Mouse (Mus musculus) thymus, postnatal 10 days (tissue): ENCODE results near the gene Slc16a9.

Experiments
- DNase-seq, 2 experiments: peaks; one replicate each; pipeline ENCODE4 v3.0.0; 2021; ENCODE audit warnings: low spot score in 2 of 2

Gene Slc16a9

DNA sequence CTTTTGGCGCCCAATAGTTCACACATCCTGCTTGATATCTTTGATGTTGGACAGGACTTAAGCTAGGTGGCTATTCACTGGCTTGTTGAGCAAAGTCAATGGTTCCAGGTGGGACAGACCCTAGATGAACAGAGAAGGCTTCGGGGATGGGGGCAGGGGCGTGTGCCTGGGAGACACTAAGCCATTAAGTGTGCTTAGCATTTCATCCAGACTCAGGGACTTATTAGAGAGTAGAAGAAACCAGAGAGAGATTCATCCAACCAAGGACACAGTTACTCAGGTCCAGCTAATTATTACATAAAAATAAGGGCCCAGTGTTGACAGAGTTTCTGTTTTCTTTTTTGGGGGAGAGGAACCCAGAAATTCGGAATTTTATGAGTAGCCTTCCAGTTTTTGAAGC lies 5.5 kb downstream of the Slc16a9 start:
- DNase-seq: no peak

- DNase-seq: no peak
Measured at GRCm38 (mm10) chr10:70250766-70251165, 5.9 kb downstream of the Slc16a9 start.

GRCm38 (mm10) chr10:70254666-70255065 lies 9.8 kb downstream of the Slc16a9 start:
- DNase-seq: no peak

DNA sequence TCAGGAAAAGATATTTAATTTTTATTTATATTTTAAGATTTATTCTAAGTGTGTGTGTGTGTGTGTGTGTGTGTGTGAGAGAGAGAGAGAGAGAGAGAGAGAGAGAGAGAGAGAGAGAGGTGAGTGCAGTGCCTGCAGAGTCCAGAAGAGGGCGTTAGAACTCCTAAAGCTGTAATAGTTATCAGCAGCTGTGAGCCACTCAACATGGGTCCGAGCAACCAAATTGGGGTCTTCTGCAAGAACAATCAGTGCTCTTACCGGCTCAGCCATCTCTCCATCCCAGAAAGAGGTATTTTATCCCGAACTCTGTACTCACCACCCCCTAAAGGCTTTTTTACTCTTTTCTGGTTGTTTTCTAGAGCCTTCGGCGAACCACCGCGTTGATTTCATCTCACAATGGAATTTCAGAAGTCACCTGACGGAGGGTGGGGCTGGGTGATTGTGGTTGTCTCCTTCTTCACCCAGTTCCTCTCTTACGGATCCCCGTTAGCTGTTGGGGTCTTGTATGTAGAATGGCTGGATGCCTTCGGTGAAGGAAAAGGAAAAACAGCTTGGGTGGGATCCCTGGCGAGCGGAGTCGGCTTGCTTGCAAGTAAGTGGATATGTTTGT lies 10.8 kb downstream of the Slc16a9 start:
- DNase-seq: no peak

DNA sequence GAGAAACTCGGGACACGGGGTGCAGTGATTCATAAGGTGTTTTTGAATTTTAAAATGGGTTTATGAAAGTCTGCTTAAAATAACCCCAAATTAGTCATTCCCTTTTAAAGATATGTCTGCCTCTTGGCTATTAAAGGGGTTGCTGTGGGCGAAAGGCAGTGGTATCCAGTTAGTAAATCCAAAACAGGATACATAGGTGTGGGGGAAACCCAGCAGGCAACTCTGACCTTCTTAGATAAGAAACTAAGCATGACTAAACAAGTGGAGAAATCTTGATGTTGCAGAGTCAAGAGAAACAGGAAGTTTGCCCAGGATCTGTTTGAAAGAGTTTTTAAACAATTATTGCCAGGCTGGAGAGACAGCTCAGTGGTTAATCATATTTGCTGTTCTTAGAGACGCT lies 12.1 kb downstream of the Slc16a9 start:
- no peak for DNase-seq

GRCm38 (mm10) chr10:70260904-70261303 lies 16.0 kb downstream of the Slc16a9 start:
- no peak for DNase-seq

DNA sequence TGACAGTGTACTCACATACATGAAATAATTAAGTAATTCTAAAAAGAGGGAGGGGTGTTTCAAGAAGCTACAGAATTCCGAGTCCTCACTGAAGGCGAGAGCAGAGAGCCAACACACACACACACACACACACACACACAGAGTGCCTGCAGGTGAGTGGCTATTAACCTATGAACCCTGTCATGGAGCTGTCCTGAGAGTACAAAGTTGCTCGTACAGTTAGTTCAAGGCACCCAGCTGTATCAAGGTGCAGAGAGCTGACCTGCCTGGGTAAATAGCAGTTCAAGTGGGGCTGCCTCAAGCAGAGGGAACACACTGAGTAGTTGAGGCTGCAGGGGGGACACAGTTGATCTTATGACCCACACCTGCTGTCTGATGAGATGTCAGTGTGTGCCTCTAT lies 17.2 kb downstream of the Slc16a9 start:
- DNase-seq: no peak

DNA sequence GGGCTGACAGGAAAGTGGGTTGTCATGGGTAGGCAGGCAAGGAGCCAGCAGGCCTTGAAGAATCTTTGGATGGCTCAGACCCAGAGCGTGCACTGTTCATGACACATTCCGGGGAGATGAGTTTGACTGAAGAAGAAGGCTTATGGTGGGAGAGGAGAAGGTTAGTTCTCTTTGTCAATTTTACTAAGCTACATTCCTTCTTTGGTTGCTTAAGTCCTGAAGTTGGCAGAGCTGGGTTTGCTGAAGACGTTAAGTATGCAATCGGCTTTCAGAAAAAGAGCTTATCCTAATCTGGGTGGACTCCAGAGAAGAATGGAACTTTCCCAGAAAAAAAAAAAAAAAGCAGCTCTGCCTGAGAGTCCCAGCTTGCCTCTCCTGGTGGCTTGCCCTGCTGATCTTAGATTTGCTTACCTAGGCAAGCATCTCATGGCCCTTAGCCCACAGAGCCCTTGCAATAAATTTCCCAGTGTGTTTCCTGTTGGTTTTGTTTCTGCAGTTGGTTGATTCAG lies 18.8 kb downstream of the Slc16a9 start:
- DNase-seq: no peak

- no peak for DNase-seq
Measured at GRCm38 (mm10) chr10:70264337-70265036, 19.6 kb downstream of the Slc16a9 start.

DNA sequence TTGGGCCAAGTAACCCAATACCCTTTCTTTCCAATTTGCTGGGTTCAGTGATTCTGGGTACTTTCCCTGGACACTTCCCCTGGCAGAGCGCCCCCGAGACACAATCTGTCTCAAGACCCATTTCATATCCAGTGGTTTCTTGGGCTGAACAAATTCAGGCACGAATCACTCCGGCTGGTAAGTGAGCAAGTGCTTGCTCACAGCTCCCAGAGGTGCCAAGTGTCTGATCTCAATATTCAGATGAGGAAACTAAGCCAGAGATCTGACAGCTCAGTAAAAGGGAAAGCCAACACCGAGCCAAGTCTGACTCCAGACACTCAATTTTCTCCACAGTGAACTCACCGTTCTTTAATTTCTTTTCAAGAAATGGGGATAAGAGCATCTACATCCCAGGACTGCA lies 21.6 kb downstream of the Slc16a9 start:
- no peak for DNase-seq

DNA sequence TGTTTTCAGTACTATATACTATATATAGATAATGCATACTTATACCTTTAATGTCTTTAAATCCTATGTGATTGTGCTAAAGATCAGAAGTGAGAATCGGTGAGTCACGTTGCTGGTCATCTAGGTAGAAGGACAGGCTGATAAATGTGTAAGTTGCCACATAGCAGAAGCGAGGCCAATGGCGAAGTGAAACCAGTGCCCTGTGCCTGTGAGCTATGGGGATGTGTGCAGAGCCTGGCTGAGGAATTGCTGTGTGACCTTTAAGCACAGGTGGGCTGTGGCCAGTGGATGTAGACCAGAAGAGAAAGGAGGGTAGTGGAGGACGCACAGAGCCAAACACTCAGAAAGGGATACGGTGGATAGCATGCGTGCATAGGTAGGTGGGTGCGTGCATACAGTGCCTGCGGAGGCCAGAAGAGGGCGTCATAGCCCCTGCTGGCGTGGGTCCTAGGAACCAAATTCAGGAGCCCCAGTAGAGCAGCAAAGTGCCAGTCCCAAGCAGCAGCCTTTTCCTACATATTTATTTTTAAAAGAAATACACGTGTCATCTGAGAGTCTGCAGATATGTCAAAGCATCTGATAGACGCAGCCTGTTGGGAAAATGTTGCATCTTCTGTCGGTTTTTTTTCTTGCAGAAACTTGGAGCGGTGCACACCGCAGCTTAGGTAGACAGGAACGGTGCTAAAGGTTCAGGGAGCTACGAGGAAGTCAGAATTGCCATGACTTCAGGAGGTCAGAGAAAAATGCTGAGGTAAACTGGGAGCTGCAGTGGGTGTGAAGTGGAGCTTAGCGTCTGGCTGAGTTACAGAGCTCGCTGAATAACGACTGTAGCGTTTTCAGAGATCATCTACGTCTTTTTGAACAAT lies 23.9 kb downstream of the Slc16a9 start:
- no peak for DNase-seq

- no peak for DNase-seq
Measured at GRCm38 (mm10) chr10:70269447-70269787, 24.5 kb downstream of the Slc16a9 start.

DNA sequence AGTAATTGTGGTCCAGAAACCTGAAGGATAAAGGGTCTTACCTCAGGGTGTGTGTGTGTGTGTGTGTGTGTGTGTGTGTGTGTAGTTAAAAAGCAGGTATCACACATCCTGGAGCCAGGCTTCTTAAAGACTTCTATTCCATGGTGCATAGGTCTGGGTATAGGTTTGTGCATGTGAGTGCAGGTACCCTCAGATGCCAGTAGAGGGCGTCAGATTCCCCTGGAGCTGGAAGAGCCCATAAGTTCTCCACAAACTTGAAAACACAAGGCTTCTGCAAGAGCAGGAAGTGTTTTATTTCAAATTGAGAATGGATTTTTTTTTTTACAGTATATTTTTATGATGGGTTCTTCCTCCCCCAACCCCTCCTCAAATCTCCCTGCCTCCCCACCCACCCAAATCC lies 31.8 kb downstream of the Slc16a9 start:
- no peak for DNase-seq

DNA sequence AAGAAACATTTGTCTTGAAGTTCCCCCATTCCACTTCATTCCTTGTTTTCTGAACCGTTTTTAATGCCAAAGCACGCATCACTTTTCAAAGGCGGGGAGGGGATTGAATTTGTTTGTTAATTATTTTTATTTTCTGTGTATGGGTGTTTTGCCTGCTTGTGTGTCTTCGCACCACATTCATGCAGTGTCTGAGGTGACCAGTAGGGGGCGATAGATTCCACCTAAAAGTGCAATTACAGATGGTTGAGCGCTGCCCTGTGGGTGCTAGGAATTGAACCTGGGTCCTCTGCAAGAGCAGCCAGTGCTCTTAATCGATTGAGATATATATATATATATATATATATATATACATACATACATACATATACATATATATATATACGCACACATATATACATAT lies 34.4 kb downstream of the Slc16a9 start:
- no peak for DNase-seq

- DNase-seq: no peak
Measured at GRCm38 (mm10) chr10:70287825-70288235, 42.9 kb downstream of the Slc16a9 start.

- no peak for DNase-seq
Measured at GRCm38 (mm10) chr10:70288406-70289327, 43.8 kb downstream of the Slc16a9 start.

GRCm38 (mm10) chr10:70292014-70292413 lies 47.1 kb downstream of the Slc16a9 start:
- no peak for DNase-seq

- DNase-seq: no peak
Measured at GRCm38 (mm10) chr10:70294094-70294493, 49.2 kb downstream of the Slc16a9 start.

DNA sequence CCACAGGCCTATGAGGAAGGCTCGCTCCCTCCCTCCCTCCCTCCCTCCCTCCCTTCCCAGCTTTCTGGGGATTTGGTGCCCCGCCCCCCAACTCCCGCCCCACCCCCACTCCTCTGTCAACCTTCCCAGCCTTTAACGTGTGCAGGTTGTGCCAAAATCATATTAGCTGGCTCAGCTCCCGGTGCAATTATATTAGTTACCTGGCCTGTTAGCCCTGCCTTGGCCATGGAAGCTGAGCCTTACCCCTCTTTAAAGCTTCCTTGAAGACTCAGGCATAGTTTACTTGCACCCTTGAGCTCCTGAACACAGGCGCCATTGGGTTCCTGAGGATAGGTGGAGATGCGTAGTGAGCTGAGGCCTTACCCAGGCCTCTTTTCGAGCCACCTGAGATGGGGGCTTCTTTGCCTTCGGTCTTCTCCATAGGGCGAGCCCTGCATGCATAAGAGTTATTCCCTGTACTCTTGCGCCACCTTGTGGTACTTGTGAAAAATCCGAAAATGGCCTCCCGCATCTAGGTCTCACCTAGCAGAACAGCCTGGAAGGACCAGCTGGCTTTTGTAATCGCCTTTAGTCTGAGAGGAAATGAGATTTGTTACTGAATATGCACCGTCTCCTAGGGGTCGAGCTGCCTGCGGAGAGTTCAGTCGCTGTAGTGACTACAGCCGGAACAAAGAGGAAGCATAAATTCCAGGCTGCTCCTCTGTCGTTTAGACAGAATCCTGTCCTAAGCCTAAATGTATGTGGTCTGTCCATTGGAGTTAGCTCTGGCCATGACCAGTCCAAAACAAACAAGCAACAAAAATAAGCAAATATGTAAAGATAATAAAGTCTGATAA lies 51.8 kb downstream of the Slc16a9 start:
- DNase-seq: peak; percentile 39 to 65

- DNase-seq: no peak
Measured at GRCm38 (mm10) chr10:70299118-70299517, 54.2 kb downstream of the Slc16a9 start.

- no peak for DNase-seq
Measured at GRCm38 (mm10) chr10:70299653-70300052, 54.8 kb downstream of the Slc16a9 start.
